Mouse (Mus musculus) brain, embryonic 14.5 days (tissue): ENCODE data around the gene 4930579F01Rik.

ENCODE experiments used
- CTCF ChIP-seq: fragments of 200-500 bp; IDR thresholded peaks from 2 replicates; pipeline ENCODE4 v1.5.1; 2012; ENCODE audit warnings: inconsistent platforms, mild to moderate bottlenecking, moderate library complexity, borderline replicate concordance; ENCODE audit not compliant: insufficient read depth, insufficient read length; ENCODE audit errors: extremely low read depth
- POLR2A ChIP-seq: fragments of 200-500 bp; IDR thresholded peaks from 2 replicates; pipeline ENCODE4 v1.6.1; 2012; ENCODE audit warnings: mild to moderate bottlenecking, inconsistent platforms, borderline replicate concordance; ENCODE audit not compliant: poor library complexity, insufficient read depth, insufficient read length, severe bottlenecking; ENCODE audit errors: extremely low read depth

- TF ChIP-seq POLR2A: no peak
- TF ChIP-seq CTCF: no peak
Observed at GRCm38 (mm10) chr3:138114106-138114505, 79.5 kb downstream of the 4930579F01Rik start.
